Mouse (Mus musculus) thymus, postnatal 25 days (tissue): Measurements from ENCODE around the gene Nfib.

Experiments
- DNase-seq: peaks from one replicate; pipeline ENCODE4 v3.0.0; 2022

The Nfib gene

GRCm38 (mm10) chr4:82494424-82494823 is 211.1 kb downstream of the Nfib start:
- no peak for DNase-seq

- DNase-seq, result no peak
These were observed 211.7 kb downstream of the Nfib start for GRCm38 (mm10) chr4:82493865-82494264.

DNA sequence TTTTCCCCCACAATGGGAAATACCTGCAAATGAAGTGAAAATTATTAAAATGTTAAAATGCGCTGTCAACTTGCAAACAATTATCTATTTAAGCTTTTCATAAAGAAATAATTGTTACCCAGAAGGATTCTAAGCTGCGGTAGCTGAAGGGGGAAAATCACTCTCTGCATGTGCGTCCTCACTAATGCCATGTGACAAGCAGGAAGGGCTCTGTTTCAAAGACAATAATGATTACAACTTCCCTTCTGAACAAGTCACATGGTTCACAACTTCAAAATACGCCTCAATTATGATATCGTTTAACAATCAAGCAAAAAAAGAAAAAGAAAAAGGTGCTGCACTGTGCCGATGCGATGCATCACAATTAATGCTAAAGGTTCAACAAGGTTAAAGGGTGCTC is 212.2 kb downstream of the Nfib start:
- DNase-seq, result no peak

DNA sequence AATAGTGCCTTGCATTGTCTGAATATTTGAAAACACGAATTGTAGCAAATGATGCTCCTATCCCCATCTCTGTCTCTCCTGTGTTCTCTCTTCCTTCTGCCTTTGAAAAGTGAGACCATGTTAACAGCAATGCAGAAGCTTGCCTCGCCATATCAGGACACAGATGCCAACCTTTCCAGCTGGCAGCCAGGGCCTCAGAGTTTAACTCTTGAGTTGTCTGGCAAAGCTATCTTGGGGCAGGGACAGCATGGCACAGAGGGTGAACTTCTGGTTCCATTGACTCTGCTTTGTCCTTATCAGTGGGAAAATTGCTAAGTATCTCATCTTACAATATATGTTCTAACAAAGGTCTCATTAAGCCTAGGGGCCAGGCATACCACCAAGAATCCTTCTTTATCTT is 212.8 kb downstream of the Nfib start:
- no peak for DNase-seq

DNA sequence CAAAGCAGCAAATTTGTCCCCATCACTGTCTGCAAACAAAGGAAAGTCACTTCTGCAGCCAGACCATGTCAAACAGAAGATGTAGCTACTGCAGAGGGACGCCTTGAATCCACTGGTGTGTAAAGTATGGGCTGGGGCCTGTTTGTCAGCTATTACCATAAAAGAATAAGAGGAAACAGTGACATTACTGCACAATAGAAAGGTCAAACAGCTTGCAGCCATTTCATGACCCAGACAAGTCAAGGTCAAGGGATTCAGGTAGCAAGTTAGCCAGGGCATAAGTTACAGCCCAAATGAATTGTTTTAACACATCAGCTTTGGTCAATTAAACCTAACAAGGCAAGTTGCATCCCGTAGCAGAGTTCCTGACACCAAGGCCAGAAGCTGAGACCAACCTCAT is 215.6 kb downstream of the Nfib start:
- no peak for DNase-seq

DNA sequence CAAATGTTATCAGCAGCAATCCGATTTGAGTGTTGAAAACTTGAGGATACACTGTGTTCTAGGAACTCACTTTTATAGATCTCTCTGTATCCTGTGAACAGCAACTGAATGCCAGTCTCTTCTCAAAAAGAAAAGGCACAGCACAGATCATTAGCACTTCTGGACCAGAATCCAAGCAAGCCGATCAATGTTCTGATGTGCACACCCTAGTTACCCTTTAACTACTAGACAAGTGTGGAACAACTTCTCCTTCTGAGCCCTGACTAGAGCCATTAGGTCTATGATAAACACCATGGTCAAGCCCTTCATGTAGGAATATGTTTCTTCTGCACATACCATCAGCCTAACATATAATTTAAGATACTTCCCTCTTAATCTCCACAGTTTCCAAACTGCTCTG is 219.6 kb downstream of the Nfib start:
- no peak for DNase-seq

DNA sequence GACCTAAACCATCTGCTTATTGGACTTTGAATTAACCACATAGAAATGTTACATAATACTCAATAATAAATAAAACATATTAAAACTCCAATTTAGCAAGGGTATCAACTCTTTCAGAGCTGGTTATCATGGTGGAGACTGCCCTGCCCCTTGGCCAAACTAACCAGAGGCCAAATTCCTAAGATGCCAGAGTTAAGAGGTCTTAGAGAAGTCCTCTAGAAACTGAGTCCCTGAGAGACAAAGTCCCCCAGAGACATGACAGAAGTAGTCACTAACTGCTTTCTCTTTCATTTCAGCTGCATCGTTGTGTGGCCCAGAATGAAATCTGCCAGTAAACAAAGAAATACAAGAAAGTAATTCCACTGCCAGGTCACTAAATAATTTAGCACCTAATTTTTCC is 221.7 kb downstream of the Nfib start:
- DNase-seq, result no peak

GRCm38 (mm10) chr4:82483298-82483697 is 222.3 kb downstream of the Nfib start:
- no peak for DNase-seq

GRCm38 (mm10) chr4:82480635-82481034 is 224.9 kb downstream of the Nfib start:
- DNase-seq, result no peak

GRCm38 (mm10) chr4:82479394-82479793 is 226.2 kb downstream of the Nfib start:
- no peak for DNase-seq

GRCm38 (mm10) chr4:82477742-82478141 is 227.8 kb downstream of the Nfib start:
- DNase-seq, result no peak

DNA sequence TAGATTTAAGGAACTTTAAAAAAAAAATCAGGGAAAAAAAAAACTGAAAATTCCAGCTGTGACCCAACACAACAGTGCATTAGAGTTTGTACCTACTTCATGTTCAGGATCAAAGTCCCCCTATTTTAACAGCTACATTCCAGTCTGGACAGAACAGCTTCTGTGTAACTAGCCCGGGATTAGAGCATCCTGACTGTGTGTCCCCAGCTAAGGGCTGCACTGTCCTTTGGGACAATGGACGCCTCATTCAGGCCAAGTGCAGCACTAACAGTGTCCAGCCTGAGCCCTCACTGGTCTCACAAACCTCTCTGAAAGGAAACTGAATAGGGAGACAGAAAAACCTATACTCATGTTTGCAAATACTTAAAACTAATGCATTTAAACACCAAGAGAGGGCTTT is 229.1 kb downstream of the Nfib start:
- no peak for DNase-seq

GRCm38 (mm10) chr4:82474334-82474733 is 231.2 kb downstream of the Nfib start:
- no peak for DNase-seq

- no peak for DNase-seq
These were observed 234.6 kb downstream of the Nfib start for GRCm38 (mm10) chr4:82470938-82471320.

- no peak for DNase-seq
These were observed 235.2 kb downstream of the Nfib start for GRCm38 (mm10) chr4:82470212-82470937.

GRCm38 (mm10) chr4:82468944-82469343 is 236.6 kb downstream of the Nfib start:
- DNase-seq, result no peak

GRCm38 (mm10) chr4:82466717-82467116 is 238.8 kb downstream of the Nfib start:
- DNase-seq, result no peak

- no peak for DNase-seq
These were observed 239.4 kb downstream of the Nfib start for GRCm38 (mm10) chr4:82466144-82466543.

DNA sequence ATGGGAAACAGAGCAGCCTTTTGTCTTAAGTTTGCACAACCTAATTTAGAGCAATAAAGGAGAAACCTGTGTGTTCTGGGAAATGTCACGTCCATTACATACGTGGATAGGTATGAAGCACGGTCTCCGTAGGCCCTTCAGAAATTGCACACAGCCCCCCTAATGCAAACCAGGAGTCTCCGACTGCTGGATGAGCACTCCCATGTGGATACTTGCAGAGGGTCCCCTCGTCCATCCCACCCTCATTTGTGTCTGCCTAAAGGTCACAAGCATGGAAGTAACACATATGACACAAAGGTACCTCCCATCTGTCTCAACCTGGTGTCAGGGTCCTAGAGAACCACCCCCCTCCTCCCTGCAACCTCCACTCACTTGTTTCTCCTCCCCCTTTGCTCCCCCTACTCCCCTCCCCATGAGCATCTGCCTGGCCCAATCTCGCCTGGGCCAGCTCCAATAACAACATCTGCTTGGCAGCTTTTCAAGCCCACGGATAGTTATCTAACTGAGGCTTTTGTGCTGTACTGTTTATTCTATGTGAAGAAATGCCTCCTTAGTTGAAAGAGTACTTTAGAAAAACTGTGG is 241.4 kb downstream of the Nfib start:
- DNase-seq, result no peak

DNA sequence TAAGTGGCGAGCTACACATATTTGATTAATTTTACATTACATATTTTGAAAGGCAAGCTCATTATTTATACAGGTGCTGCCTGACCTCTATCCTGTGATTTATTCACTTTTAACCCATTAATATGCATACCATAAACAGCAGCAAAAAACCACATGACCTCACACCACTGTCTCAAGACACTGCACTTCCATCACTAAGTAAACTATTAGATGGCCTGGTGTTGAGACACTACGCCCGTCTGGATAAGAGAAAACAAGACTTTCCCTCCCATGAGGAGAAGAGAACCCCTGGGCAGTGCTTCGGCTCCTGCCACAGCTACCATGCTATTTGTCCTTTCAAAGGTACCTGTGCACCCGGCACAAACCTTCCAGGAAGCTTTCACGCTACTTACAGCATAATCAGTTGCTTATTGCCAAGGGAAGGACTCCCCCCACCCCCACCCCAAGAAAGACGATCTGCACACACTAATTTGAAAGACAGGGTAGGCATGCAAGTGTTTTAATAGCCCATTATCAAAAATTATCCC is 242.3 kb downstream of the Nfib start:
- no peak for DNase-seq

DNA sequence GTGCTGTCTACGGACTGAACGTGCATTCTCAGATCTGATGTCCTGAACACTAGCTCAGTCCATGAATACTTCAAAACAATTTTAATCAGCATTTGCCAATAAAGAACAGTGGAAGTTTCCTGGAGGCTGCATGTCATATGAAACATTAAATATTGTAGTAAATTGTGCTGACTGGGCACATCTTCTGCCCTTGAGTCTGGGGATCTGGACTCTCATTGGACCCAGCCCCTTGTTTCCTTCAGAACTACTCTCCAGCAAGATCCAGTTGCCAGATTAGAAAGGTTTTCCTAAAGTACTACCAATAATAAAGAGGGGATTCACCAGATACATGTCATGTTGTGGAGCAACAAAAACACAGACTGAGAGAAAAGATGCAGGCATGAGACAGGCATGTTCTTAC is 243.9 kb downstream of the Nfib start:
- DNase-seq, result no peak

- no peak for DNase-seq
These were observed 246.7 kb downstream of the Nfib start for GRCm38 (mm10) chr4:82458895-82459294.

GRCm38 (mm10) chr4:82456908-82457307 is 248.6 kb downstream of the Nfib start:
- DNase-seq, result no peak

DNA sequence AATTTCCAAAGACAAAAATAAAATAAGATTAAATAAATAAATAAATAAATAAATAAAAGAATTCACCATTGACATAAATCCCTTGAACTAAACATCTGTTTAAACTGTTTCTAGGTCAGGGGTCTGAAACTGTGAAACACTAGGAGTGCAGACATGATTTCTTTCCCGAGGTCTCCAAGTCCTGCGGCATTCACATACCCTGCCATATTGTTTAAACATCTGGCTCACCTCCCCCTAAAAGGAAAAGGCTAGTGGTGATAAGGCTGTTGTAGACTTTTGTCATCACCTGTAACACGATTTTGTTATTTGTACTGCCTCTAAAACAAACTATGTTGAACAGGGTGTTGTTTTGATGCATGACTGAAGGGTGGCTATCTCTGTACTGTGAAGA is 249.2 kb downstream of the Nfib start:
- no peak for DNase-seq
